Mouse (Mus musculus): ENCODE data around the gene Carns1. TPM values are rescaled to one million over a fixed set of nuclear protein-coding genes. Genes with fewer than 3 reads are reported as not detected.

The Carns1 gene
- total RNA-seq, 2 experiments from 2014 or later: 23.4 to 27.5 TPM

DNA sequence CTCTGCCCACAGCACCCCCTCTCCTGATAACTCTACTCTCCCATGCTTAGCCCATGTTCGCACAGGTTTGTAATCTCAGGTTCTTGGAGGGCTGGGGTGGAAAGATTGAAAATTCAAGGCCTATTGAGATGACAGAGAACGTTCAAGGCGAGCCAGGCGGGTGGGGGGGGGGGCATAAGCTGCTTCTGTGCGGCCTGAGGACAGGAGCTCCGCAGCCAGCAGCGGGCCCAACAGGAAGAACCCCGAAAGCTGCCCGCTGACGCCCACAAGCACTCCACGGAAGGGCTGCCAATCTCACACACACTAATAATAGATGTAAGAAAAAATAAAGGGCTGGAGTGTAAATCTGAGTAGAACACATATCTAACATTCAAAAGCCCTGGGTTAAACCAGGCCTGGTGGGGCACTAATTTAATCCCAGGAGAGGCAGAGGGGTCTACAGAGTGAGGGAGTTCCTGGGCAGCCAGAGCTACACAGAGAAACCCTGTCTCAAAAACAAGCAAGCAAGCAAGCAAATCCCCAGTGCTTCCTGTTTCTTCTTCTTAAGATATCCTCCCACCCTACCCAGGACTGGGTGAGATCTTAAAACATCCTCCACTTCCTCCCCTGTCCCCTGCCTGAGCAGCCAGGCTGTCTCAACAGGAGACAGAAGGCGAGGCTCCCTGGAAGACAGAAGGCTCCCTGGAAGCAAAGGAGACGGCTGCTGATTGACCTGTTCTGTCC, 28.5 kb upstream of the Carns1 start:
- intact Hi-C loops (cut with DNase I; ENCODE audit: low total_unique reads): no loop called here
- DNase-seq: no peak

- no peak for DNase-seq
- intact Hi-C loops (cut with DNase I; ENCODE audit: low total_unique reads): no loop called here
Measured at GRCm38 (mm10) chr19:4203148-4203547, 27.9 kb upstream of the Carns1 start.

GRCm38 (mm10) chr19:4202149-4202548, 26.9 kb upstream of the Carns1 start:
- DNase-seq: no peak
- intact Hi-C loops (cut with DNase I; ENCODE audit: low total_unique reads): no loop called here

- intact Hi-C loops (cut with DNase I; ENCODE audit: low total_unique reads): no loop called here
- peak; percentile 96 for DNase-seq
Measured at GRCm38 (mm10) chr19:4201291-4201909, 26.1 kb upstream of the Carns1 start, which contains the start of gene Rad9a. Rad9a (minus strand) TSS chr19:4201662.

DNA sequence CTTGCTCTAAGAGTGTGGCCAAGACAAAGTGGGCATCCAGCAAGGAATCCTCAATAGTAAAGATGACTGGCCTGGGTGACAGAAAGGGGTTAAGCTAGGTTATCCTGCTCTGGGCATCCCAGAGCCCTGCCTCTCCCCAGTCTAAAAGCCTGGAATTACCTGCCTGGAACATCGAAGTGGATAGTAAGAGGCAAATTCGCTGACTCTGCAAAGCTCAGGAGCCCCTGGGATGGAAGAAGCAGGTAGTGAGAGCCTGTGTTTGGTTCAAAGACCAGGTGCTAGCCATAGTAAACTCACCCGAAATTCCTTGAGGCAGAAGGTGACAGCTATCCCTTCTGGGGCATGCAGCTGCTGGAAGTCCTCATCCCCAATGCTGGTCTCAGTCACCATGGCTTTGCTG, 21.9 kb upstream of the Carns1 start:
- no peak for DNase-seq
- intact Hi-C loops (cut with DNase I; ENCODE audit: low total_unique reads): no loop called here

DNA sequence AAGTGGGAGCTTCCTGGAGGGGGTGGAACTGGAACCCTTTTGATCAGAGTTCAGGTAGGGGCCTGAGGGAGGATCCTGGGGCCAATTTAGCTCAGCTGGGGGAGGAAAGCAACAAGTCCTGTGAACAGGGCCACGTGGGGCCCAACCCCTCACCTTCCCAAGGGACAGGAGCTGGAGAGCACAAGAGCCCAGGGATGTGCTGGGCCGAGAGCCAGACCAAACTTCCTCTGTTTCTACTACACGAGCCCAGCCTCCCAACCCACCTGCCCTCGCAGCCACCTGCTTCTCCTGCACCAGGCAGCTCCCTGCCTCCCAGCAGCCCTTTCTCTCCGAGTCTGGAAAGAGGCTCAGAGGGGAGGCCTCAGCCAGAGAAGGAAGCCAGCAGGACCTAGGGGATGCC, 21.3 kb upstream of the Carns1 start:
- DNase-seq: no peak
- intact Hi-C loops (cut with DNase I; ENCODE audit: low total_unique reads): no loop called here

DNA sequence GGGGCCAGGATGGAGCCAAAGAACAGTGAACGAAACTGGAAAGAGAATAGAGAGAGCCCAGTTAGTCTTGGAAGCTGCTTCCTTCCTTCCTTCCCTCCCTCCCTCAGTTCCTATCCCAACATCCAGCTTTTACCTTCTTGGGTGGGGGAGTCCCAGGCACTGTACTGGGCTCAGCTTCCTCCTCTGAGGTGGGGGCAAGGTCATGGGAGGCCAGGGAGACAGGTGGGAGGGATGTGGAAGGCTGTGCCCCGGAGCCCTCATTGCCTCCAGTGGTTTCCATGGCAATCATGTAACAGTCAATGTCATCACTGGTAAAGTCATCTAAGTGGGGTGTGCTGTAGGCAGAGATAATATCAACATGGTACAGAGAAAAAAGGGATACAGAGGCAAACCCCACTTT, 20.8 kb upstream of the Carns1 start:
- no peak for DNase-seq

DNA sequence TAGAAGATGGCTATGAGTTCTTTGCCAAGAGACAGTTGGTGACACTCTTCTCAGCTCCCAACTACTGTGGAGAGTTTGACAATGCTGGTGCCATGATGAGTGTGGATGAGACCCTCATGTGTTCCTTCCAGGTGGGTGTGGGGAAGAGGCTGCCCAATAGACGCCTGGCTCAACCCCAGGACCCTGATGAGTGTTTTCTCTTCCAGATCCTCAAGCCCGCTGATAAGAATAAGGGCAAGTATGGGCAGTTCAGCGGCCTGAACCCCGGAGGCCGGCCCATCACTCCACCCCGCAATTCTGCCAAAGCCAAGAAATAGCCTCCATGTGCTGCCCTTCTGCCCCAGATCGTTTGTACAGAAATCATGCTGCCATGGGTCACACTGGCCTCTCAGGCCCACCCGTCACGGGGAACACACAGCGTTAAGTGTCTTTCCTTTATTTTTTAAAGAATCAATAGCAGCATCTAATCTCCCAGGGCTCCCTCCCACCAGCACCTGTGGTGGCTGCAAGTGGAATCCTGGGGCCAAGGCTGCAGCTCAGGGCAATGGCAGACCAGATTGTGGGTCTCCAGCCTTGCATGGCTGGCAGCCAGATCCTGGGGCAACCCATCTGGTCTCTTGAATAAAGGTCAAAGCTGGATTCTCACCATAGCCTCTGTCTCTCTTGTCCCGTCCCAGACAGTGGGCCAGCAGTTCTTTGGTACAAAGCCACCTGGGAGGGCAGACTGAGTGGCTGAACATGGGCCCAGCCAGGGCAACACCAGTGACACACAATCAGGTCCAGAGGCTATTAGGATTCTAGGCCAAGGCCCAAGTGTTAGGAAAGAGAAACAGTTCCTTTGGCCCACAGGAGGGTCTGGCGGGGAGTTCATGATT, 19.7 kb upstream of the Carns1 start:
- DNase-seq: no peak

More for the DNA sequence above, 20.8 kb upstream of the Carns1 start:
- intact Hi-C loops (cut with DNase I; ENCODE audit: low total_unique reads): no loop called here

DNA sequence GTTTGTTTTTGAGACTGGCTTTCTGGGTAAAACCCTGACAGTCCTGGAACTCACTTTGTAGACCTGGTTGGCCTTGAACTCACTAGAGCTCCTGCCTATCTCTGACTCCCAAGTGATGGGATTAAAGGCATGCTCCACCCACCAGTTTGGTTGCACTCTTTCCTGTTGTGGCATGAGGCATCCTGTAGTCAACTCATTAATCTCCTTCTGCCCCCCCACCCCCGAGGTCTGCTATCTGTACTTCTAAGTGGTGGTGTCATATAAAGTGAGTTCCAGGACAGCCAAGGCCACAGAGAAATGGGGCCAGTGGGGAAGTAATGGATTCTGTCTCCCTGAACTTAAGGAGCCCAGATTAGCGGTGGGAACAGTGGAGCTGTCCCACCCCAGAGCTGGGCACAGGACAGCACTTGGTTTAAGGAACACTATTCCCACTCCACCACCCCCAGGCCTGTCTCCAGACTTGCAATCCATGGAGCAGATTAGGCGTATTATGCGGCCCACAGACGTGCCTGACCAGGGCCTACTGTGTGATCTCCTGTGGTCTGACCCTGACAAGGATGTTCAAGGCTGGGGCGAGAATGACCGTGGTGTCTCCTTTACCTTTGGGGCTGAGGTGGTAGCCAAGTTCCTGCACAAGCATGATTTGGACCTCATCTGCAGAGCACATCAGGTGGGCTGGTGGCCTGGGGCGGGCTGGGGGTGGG, 18.9 kb upstream of the Carns1 start:
- intact Hi-C loops (cut with DNase I; ENCODE audit: low total_unique reads): no loop called here
- DNase-seq: no peak

More for the DNA sequence above, 19.7 kb upstream of the Carns1 start:
- intact Hi-C loops (cut with DNase I; ENCODE audit: low total_unique reads): no loop called here

GRCm38 (mm10) chr19:4193129-4193528, 17.9 kb upstream of the Carns1 start:
- DNase-seq: no peak
- intact Hi-C loops (cut with DNase I; ENCODE audit: low total_unique reads): no loop called here

- DNase-seq: no peak
- intact Hi-C loops (cut with DNase I; ENCODE audit: low total_unique reads): no loop called here
Measured at GRCm38 (mm10) chr19:4192251-4192985, 17.1 kb upstream of the Carns1 start.

DNA sequence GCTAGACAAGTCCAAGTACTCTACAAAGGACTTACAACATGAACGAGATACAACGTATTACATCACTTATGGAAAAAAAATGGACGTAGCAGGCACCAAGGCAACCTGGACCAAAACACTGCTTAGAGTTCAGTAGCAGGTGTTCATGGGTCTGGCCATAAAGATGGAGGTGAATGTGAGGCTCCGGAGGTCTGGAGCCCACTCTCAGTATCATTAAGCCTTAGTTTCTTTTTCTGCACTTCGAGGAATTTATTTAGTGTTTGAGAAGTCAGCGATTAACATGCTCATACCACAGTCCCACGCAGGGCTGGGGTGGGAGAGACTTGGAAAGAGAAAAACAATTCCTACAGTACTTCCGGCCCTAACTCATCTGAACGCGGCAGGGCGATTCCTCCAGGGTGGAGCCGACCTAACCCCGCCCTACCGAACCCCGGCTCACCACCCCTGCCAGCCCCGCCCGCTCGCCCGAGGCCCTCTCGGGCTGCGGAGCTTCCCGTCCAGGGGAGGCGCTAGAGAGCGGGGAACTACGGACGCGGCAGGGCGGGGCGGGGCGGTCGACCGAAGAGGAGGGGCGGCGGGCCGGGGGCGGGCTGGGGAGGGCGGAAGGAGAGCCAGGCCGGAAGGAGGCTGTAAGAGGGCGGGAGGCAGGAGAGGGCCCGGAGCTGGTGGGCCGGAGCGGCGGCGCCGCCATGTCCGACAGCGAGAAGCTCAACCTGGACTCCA, 16.4 kb upstream of the Carns1 start, which contains the start of gene Ppp1ca:
TSS of gene Ppp1ca (plus strand) at position 538 of the 723 bp plus-strand sequence.
- DNase-seq: peak; percentile 99
- intact Hi-C loops (cut with DNase I; ENCODE audit: low total_unique reads): no loop called here

DNA sequence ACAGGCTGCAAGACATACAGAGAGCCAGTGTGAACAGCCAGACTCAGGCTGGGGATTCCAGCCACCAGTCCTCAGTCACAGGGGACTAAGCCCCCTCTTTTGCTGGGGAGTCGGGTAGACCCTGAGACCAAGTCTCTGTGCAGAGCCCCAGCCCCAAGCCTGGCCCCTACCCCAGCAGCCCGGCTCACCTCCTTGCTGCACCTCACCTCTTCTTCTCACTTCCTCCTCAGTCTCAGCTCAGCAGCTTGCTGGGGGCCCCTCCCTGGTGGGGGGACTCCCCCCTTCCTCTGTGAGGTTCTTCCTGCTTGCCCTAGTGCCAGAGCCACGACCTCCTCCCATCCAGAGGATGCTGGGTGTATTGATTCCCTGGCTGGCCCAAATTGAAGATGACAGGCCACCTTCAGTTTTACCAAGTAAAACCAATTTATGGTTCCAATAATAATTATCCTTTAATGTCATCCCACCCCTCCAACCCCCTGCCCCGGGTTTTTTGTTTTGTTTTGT, 15.6 kb upstream of the Carns1 start, which contains the start of gene Tbc1d10c:
TSS of gene Tbc1d10c (minus strand) at position 454 of the 504 bp plus-strand sequence.
- peak; percentile 32 for DNase-seq

DNA sequence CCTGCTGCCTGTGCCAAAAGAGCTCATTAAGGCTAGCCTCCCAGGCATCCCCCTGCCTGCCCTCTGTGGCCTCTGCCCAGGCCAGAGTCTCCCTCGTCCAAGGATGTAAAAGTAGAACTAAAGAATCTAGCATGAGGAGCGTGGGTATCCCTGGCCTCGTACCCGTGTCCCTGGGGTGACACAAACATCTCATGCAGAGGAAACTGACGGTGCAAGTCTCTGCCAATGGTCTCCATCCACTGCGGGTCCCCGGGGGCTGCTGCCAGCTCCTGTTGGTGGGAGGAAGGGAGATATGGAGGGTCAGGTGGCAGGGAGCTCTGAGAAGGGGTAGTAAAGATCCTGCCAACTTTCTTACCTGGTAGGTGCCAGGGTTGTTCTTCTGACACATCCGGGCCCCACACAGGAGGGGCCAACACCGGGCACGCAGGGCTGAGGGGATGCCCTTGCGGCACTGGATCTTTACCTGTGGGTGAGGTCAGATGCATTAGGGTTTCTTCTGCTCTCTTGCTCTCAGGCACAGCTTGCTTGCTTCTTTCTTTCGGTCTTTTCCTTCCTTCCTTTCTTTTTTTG, 13.9 kb upstream of the Carns1 start:
- intact Hi-C loops (cut with DNase I; ENCODE audit: low total_unique reads): no loop called here
- no peak for DNase-seq

More for the DNA sequence above, 15.6 kb upstream of the Carns1 start, which contains the start of gene Tbc1d10c:
- intact Hi-C loops (cut with DNase I; ENCODE audit: low total_unique reads): no loop called here

DNA sequence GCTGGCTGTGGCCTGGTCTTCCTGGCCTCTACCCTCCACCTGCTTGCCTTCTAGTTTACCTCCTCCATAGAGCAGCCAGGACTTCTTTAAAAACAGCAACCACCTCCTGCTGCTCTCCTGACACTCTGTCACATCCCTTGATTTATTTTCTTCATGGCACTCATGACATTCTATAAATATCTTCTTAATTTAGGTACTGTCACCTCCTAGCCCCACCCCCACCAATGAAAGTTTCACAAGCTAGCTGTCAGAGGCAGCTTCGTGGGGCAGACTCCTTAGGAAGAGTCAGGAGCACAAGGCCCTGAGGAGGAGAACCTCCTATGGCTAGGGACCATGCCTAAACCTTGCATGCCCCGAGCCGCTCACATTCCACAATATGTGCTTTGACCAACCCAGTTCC, 12.0 kb upstream of the Carns1 start:
- intact Hi-C loops (cut with DNase I; ENCODE audit: low total_unique reads): no loop called here
- no peak for DNase-seq

DNA sequence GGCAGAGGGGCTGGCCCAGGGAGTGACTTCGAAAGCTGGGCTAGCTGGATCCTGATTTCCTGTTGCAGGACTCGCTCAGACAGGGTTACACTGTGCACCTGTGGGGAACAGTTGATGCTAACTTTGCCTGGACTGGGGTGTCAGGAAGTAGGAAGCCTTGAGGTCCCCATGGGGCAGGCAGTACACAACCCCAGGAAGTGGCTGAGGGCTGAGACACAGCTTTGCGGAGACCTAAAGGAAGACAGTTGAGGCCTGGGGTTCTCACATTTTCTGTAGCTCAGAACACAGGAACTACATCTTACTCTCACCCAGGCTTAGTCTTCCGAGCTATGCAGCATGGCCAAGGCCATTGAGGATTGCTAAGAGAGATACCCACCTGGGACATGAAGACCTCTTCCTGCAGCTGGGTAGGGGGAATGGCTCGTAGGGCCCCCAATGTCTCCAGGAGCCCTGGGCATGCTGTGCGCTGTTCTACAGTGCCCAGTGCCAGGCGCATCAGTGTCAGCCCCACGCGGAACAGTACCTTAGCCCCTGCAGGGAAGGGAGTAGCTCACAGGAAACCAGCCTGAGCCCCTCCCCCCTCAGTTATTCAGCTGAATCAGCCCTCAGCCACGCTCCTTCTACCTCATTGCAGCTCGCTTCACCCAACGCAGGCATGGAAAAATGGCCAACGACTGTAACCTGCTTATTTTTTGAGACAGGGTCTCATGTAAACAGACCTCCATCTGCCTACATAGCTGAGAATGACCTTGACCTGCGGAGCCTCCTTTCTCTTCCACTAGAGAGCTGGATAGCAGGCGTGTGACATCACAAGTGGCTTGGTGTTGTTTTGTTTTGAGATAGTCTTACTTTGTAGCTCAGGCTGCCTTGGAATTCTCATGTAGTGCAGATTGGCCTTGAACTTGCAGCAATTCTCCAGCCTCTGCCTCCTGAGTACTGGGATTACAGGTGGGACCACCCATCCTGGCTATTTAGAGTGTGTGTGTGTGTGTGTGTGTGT, 10.0 kb upstream of the Carns1 start:
- no peak for DNase-seq
- intact Hi-C loops (cut with DNase I; ENCODE audit: low total_unique reads): no loop called here

Measured in gastrocnemius, postnatal 14 days (tissue).